Mouse (Mus musculus) heart, embryonic 16.5 days (tissue): ENCODE measurements around the gene 2810004N23Rik. TPM values are rescaled to one million over a fixed set of nuclear protein-coding genes. Genes with fewer than 3 reads are reported as not detected.

Experiments used
- ATAC-seq: fragments of 200-750 bp; cut with Nextera tagmentation; replicated peaks from 2 replicates; pipeline ENCODE4 v1.8.0; 2017; ENCODE audit warnings: moderate number of reproducible peaks; ENCODE audit not compliant: insufficient read depth, low FRiP score; ENCODE audit errors: extremely low read depth
- H3K27ac ChIP-seq: fragments of 300-500 bp; sonication (generic); 2 replicates; pipeline ENCODE4 v1.5.1; 2014; ENCODE audit warnings: mild to moderate bottlenecking, low read length, control low read depth, moderate library complexity
- H3K27me3 ChIP-seq: fragments of 300-500 bp; sonication (generic); 2 replicates; pipeline ENCODE4 v1.6.1; 2014; ENCODE audit warnings: low read length, mixed read lengths; ENCODE audit not compliant: control insufficient read depth, insufficient read depth
- H3K36me3 ChIP-seq: fragments of 300-500 bp; sonication (generic); 2 replicates; pipeline ENCODE4 v1.6.1; 2014; ENCODE audit not compliant: control insufficient read depth, insufficient read depth
- H3K4me1 ChIP-seq: fragments of 300-500 bp; sonication (generic); 2 replicates; pipeline ENCODE4 v1.6.1; 2014; ENCODE audit warnings: low read length, mixed read lengths; ENCODE audit not compliant: control insufficient read depth, insufficient read depth
- H3K4me2 ChIP-seq: fragments of 300-500 bp; sonication (generic); 2 replicates; pipeline ENCODE4 v1.6.1; 2014; ENCODE audit warnings: low read depth, mild to moderate bottlenecking, control low read depth, low read length
- H3K4me3 ChIP-seq: fragments of 300-500 bp; sonication (generic); 2 replicates; pipeline ENCODE4 v1.5.1; 2014; ENCODE audit warnings: mild to moderate bottlenecking, control low read depth, low read length
- H3K9ac ChIP-seq: fragments of 300-500 bp; sonication (generic); 2 replicates; pipeline ENCODE4 v1.6.1; 2014; ENCODE audit warnings: low read length, control low read depth
- H3K9me3 ChIP-seq: fragments of 300-500 bp; sonication (generic); replicated peaks from 2 replicates; pipeline ENCODE4 v1.6.1; 2016; ENCODE audit warnings: low read length; ENCODE audit not compliant: control insufficient read depth
- WGBS: fragments of 180-500 bp; shearing (Covaris S2); extraction: QIAGEN DNeasy Blood & Tissue Kit; methylation state at CpG from one replicate; pipeline ENCODE4 v1.1.7; 2014; 5-methylcytosine and 5-hydroxymethylcytosine counted together
- polyA plus RNA-seq: library from polyadenylated mRNA; unstranded; fragments of >200 nt; fragmentation: Nextera tagmentation; extraction: Ambion mirVana; gene quantifications from 2 replicates; pipeline ENCODE4 v1.2.1, GENCODE M21; 2015

Gene 2810004N23Rik
- polyA plus RNA-seq, 1 experiment from 2014 or later, result 52.2 TPM

GRCm38 (mm10) chr8:124823497-124823896, 39.4 kb downstream of the 2810004N23Rik start:
- H3K27me3 ChIP-seq, result peaks cover 2% of the 10 kb centered on the region; the same call in 1 of the 2 replicates
- no peak overlapping the region for H3K4me2 ChIP-seq
- H3K4me3 ChIP-seq, result no peak overlapping the region
- H3K9me3 ChIP-seq, result no peaks in the 10 kb centered on the region; the same call in 1 of the 2 replicates
- 83% methylated on average over 6 of the region's 6 CpGs for WGBS
- H3K27ac ChIP-seq, result no peak overlapping the region
- H3K9ac ChIP-seq, result no peak overlapping the region
- no peak for ATAC-seq
- no peaks in the 10 kb centered on the region for H3K36me3 ChIP-seq
- H3K4me1 ChIP-seq, result peaks cover 6% of the 10 kb centered on the region; the same call in 1 of the 2 replicates

- Histone ChIP-seq H3K27me3 (peaks cover 2% of the 10 kb centered on the region; the same call in 1 of the 2 replicates), H3K27ac (no peak overlapping the region), H3K4me1 (no peaks in the 10 kb centered on the region), H3K9ac (no peak overlapping the region), H3K4me2 (no peak overlapping the region), H3K4me3 (no peak overlapping the region), H3K9me3 (peaks cover 8% of the 10 kb centered on the region), H3K36me3 (no peaks in the 10 kb centered on the region)
- 35% methylated on average over 11 of the region's 11 CpGs for WGBS
- ATAC-seq, result no peak
Measured at GRCm38 (mm10) chr8:124820125-124820524, 42.8 kb downstream of the 2810004N23Rik start.

GRCm38 (mm10) chr8:124819612-124820115, 43.3 kb downstream of the 2810004N23Rik start:
- Histone ChIP-seq H3K4me1 (no peaks in the 10 kb centered on the region), H3K4me2 (no peak overlapping the region), H3K4me3 (no peak overlapping the region), H3K9me3 (peaks cover 8% of the 10 kb centered on the region), H3K36me3 (no peaks in the 10 kb centered on the region), H3K9ac (no peak overlapping the region), H3K27ac (no peak overlapping the region), H3K27me3 (peaks cover 2% of the 10 kb centered on the region; the same call in 1 of the 2 replicates)
- 51% methylated on average over 6 of the region's 6 CpGs for WGBS
- ATAC-seq, result no peak

GRCm38 (mm10) chr8:124817361-124817760, 45.6 kb downstream of the 2810004N23Rik start:
- ATAC-seq, result no peak
- 71% methylated on average over 3 of the region's 3 CpGs for WGBS
- no peak overlapping the region for H3K9ac ChIP-seq
- H3K4me1 ChIP-seq, result no peaks in the 10 kb centered on the region
- no peak overlapping the region for H3K4me3 ChIP-seq
- H3K36me3 ChIP-seq, result no peaks in the 10 kb centered on the region
- peaks cover 2% of the 10 kb centered on the region; the same call in 1 of the 2 replicates for H3K27me3 ChIP-seq
- no peak overlapping the region for H3K4me2 ChIP-seq
- no peak overlapping the region for H3K27ac ChIP-seq
- H3K9me3 ChIP-seq, result peaks cover 8% of the 10 kb centered on the region

GRCm38 (mm10) chr8:124816866-124817265, 46.1 kb downstream of the 2810004N23Rik start:
- Histone ChIP-seq H3K27ac (no peak overlapping the region), H3K4me3 (no peak overlapping the region), H3K27me3 (peaks cover 2% of the 10 kb centered on the region; the same call in 1 of the 2 replicates), H3K9me3 (peaks cover 8% of the 10 kb centered on the region), H3K4me1 (no peaks in the 10 kb centered on the region), H3K36me3 (no peaks in the 10 kb centered on the region), H3K9ac (no peak overlapping the region), H3K4me2 (no peak overlapping the region)
- ATAC-seq, result no peak
- WGBS, result 87% methylated on average over 11 of the region's 11 CpGs

GRCm38 (mm10) chr8:124815870-124816269, 47.0 kb downstream of the 2810004N23Rik start:
- no peak overlapping the region for H3K9ac ChIP-seq
- no peaks in the 10 kb centered on the region for H3K4me1 ChIP-seq
- no peak for ATAC-seq
- H3K36me3 ChIP-seq, result no peaks in the 10 kb centered on the region
- 82% methylated on average over 12 of the region's 12 CpGs for WGBS
- no peak overlapping the region for H3K4me3 ChIP-seq
- H3K27me3 ChIP-seq, result peaks cover under 1% of the 10 kb centered on the region; the same call in 1 of the 2 replicates
- no peak overlapping the region for H3K27ac ChIP-seq
- no peak overlapping the region for H3K4me2 ChIP-seq
- peaks cover 8% of the 10 kb centered on the region for H3K9me3 ChIP-seq

GRCm38 (mm10) chr8:124813326-124813725, 49.6 kb downstream of the 2810004N23Rik start:
- WGBS, result 57% methylated on average over 4 of the region's 4 CpGs
- Histone ChIP-seq H3K9me3 (peaks cover 8% of the 10 kb centered on the region), H3K36me3 (no peaks in the 10 kb centered on the region), H3K4me2 (no peak overlapping the region), H3K4me1 (no peaks in the 10 kb centered on the region), H3K9ac (no peak overlapping the region), H3K27ac (no peak overlapping the region), H3K4me3 (no peak overlapping the region), H3K27me3 (no peaks in the 10 kb centered on the region)
- no peak for ATAC-seq

GRCm38 (mm10) chr8:124810689-124811394, 52.1 kb downstream of the 2810004N23Rik start:
- 42% methylated on average over 9 of the region's 9 CpGs for WGBS
- no peak overlapping the region for H3K4me3 ChIP-seq
- no peak overlapping the region for H3K9ac ChIP-seq
- H3K27ac ChIP-seq, result no peak overlapping the region
- no peaks in the 10 kb centered on the region for H3K9me3 ChIP-seq
- H3K27me3 ChIP-seq, result no peaks in the 10 kb centered on the region
- no peaks in the 10 kb centered on the region for H3K4me1 ChIP-seq
- no peak for ATAC-seq
- no peaks in the 10 kb centered on the region for H3K36me3 ChIP-seq
- no peak overlapping the region for H3K4me2 ChIP-seq

GRCm38 (mm10) chr8:124810056-124810610, 52.8 kb downstream of the 2810004N23Rik start:
- Histone ChIP-seq H3K4me3 (no peak overlapping the region), H3K4me1 (no peaks in the 10 kb centered on the region), H3K9me3 (no peaks in the 10 kb centered on the region), H3K9ac (no peak overlapping the region), H3K4me2 (no peak overlapping the region), H3K36me3 (no peaks in the 10 kb centered on the region), H3K27me3 (no peaks in the 10 kb centered on the region), H3K27ac (no peak overlapping the region)
- no peak for ATAC-seq
- WGBS, result 56% methylated on average over 5 of the region's 5 CpGs
